Mouse (Mus musculus) T-helper 1 cell (primary cell): Measurements from ENCODE around the gene Insig1.

ENCODE experiments used
- in situ Hi-C: fragments of 300-600 bp; cut with MboI, MseI; formaldehyde crosslinking; loops from one replicate; pipeline ENCODE4 v1.15.1; 2025; ENCODE audit warnings: high pct_unique_total_duplicates

The Insig1 gene

DNA sequence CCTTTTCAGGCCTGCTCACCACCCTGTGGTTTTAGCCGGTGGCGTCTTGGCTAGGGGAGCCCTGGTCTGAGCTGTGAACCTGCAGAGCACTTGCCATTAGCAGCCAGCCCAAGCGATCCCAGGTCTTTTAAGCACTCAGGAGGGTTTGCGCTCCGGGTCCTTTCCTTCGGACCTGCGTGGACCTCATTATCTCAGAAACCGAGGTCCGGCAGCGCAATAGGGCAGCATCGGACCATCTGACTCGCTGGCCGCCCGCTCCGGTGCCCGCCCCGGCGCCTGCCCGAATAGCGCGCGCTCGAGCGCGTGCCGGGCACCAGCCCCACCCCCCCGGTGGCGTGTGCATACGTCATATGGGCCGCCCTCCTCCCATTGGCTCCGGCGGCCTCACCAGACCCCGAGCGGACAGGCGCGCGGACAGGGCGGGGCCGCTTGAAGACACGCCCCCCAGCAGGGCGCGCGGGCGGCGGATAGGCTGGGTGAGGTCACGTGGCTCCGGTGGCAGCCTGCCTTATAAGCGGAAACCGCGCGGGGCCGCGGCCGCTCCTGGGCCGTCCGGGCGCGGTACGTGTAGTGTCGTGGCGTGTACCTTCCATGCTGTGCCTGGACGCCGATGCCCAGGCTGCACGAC lies at the start of gene Insig1:
TSS of gene Insig1 (plus strand) at position 536 of the 628 bp plus-strand sequence.
- in situ Hi-C loops: no loop called here

DNA sequence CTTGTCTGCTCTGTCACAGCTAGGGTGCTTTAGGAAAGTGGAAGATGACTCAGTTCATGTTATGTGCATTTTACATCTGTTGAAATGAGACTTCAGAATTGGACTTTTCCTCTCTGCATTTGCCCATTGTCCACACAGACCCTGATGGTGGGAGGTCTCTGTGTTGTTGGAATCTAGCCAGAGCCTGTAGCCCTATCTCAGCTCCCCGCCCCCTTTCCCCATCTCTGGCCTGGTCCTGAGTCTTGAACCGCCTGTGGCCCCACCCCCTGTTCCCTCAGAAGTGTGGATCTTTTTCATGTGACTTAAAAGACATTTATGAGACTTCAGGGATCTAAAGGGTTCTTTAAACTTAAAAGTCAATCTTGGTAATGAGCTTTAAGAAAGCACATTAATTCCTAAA lies 47.7 kb upstream of the Insig1 start:
- in situ Hi-C loops: no loop called here

DNA sequence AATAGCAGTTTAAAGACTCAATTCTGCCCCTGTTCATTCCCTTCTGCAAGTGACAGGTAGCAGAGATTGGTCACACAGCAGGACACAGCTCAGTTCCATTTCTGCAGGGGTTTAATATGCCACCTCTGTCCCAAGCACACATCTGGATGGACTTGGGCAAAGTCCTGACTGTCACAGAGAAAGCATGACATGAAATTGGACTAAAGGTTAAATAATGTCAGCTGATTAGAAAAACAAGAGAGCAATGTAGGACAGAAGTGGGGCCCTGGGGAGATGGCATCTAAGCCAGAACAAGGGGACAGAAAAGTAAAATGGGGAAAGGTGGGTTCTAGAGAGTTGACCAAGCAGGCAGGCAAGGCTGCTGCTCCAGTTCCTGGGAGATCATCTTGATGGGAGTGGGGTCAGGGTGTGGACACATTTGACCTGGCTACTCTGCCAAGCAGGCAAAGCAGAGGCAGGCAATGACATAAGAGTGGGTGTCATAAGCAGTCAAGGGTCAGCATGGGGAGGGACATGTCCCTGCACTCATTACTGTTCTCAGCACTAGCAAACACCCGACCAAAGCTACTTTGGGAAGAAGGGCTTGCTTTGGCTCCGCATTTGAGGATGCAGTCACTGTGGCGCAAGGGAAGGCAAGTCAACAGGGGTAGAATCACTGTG lies 39.5 kb upstream of the Insig1 start:
- in situ Hi-C loops: no loop called here

DNA sequence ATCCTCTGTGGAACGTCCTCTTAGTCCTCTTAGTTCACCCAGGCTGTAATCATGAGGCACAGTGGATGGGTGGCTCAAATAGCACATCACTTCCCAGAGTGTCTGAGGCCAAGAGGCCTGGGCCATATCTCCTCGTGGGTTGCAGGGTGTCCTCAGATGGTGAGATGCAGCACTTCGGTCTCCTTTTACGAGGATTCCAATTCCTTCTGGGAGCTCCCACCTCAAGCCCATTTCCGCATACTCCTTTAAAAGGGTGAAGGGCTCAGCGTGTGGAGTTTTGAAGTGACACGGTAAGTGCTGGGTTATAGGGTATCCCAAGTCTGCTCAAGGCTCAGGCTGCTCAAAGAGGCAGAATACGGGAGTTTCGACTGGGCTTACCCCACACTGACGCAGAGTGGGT lies 38.3 kb upstream of the Insig1 start:
- in situ Hi-C loops: no loop called here

DNA sequence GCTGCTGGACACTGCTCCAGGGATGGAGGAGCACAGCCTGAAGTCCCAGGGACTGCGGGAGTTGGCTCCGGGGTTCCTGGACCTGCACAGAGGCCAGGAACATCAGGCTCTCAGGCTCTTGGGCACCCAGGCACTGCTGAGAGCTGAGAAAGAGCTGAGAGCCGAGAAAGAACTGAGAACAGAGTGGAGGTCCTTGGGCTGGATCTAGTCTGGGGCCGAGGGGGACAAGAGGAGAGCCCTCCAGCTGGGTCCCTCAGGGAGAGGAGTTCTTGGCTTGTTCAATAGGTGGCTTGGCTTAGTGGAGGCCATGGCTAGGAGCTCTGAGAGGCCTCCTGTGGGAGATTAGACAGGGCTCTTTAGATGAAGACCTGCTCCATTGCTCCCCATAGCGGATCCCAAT lies 37.9 kb upstream of the Insig1 start:
- in situ Hi-C loops: no loop called here

DNA sequence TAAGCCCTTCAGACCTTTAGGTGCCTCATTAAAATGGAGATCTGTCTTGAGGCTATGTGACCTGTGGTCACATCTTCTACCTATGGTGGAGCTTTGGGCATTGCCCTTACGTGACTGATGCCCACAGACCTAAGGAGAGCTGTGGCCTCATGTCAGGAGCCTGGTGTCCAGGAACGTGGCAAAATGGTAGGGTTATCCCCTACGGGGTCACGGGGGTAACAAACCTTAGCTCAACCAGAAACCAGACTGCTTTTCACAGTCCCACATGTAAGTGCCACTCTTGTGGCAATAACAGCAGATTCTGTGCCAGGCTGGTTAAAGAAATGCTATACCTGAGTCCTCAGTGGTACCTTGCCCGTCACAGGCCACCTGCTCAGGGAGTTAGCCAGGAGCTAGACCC lies 37.3 kb upstream of the Insig1 start:
- in situ Hi-C loops: no loop called here

DNA sequence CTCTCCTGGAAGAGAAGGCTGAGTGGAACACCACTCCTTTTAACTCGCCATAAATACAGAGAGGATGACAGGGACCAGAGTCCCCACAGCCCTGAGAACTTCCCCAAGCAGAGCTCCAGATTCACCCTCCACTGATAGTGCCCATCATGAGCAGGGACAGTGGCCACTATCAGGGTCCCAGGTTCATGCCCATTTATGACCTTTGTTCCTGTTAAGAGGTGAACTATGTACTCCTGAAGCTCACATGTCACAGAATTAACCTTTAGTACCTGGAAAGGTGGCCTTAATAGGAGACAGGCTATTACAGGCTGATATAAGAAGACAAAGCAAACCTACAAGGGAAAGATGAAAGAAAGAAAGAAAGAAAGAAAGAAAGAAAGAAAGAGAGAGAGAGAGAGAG lies 35.2 kb upstream of the Insig1 start:
- in situ Hi-C loops: no loop called here

DNA sequence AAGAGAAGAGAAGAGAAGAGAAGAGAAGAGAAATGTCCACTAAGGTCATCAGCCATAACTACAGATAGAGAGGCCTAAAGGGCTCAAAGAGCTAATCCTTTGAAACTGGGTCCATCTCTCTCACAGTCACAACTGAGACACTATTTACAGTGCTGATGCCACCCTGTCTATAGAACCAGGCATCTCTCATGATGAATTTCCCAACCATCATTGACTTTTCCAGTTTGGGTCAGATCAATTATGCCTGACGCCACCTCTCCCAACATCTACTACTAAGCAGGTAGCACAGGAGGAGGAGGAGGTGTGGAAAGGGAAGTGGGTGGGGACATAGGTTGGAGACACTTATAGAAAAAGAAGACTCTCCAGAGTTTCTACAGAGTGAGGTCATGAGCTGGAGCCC lies 34.6 kb upstream of the Insig1 start:
- in situ Hi-C loops: no loop called here

DNA sequence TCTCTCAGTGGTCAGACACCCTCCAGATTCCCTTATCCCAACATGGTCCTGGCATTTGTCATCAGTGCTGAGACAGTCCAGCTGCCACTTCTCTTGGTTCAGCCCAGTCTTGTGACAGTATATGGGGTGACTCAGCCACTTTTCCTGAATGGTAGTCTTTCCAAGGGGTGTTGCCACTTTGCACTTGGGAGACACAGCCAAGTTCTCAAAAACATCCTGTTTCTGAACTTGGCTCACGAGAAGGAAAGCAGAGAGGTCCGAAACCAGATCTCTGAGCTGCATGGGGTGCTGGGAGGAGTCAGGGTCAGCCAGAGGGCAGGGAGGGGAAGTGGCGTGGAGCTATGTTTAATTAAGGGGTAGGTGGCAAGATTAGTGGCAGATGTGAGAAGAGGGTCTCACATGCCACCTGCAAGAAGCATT lies 34.0 kb upstream of the Insig1 start:
- in situ Hi-C loops: no loop called here

DNA sequence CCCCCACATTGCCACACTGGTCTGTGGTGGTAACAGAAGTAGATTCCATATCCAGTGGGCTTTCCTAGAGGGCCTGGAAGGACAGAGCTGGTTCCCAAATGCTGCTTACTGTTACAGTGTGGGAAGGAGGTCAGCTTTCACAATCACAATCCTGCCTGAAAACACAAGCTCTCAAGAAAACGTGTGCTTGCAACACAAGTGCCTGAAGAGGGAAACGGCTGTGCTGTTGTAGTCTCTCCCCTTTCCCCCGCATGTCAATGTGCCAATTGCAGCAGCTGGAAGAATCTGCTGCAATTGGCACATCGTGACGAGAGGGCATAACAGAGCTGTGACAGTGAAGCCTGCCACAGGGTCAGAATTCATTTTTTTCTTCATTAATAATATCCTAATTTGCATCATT lies 33.5 kb upstream of the Insig1 start:
- in situ Hi-C loops: no loop called here

DNA sequence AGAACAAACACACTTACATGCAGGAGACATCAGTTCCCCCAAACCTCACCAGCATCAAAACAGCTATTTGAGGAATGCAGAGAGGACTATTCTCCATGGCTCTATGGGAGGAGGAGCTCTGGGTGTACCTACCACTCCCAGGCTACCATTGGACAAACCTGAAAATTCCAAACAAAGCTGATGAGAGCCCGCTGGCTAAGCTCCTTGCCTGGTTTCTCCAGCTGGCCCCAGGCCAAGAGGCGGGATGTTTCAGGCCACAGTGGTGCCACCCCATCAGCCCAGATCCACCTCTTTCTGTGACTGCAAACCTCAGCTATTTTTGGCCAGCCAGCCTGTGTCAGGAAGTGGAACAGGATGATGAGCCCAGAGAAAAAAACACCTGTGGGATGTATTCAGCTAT lies 33.0 kb upstream of the Insig1 start:
- in situ Hi-C loops: no loop called here

DNA sequence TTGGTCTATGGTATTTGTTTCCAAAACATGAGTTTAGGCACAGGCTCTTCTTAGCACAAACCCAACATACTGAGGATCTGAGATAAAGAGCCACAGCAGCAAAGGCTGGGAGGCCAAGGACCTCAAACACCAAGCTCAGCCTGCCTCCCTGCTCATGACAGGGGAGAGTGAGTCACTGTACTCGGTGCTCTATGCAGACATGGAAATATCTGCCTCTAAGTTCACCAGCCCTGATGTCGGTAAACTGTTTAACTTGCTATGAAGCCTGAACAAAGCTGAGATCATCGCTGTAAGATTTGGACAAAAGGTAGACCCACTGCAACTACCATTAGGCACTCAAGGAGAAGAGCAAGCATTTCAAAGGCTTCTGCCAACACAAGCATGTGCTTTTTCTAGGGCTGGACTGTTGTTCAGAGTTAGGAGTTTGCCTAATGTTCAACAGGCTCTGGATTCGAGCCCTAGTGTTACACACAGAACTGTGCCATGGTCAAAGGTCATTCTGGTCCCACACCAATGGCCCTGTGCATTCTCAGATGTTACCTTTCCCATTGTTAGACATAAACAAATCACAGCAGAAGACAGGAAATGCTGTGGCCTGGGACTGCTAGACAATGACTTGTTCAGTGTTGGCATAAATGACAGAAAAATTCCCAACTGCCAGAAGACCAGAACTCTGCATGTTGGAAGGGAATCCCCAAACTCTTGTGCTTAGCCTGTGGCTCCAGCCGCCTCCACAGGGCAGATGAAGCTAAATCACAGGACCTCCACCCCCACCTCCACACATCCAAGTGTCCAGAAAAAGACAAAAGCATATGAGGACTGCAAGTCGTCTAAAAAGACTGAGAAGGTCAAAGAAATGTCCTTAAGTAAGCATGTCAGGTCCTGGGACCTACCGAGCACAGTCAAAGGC lies 31.2 kb upstream of the Insig1 start:
- in situ Hi-C loops: no loop called here

DNA sequence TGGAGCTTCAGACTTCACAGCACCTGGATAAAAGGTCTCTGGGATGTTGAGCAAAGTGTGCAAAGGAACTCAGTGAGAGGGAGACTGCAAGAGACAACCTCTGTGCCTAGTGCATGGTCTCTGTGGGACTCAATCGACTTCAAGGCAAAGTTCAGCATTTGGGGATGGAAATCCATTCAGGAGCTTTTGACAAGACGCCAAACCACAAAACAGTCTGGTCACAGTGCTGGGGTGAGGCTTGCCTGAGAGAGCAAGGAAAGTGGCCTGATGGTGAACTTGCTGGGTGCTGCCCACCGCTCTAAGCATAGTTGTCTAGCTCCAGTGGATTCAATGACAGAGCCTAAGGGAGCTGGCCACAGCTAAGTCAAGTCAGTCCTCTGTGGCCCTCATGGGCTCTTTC lies 30.4 kb upstream of the Insig1 start:
- in situ Hi-C loops: no loop called here

DNA sequence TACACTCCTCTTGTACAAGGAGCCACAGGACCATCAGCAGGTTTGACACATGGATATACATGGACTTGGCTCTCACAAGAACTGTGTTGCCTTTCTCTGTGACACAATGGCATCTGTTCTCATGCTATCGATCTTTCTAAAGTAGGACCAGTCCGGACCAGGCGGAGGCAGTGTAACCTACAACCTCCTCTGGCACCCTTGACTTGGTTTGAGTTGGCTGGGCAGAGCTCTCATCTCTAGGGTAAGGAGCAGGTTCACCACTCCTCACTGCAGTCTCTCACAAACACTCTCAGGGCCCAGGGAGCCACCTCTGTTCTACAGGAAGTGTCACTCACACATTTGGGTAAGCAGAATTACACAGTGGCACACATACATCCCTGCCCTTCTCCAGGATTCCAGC lies 29.1 kb upstream of the Insig1 start:
- in situ Hi-C loops: no loop called here

DNA sequence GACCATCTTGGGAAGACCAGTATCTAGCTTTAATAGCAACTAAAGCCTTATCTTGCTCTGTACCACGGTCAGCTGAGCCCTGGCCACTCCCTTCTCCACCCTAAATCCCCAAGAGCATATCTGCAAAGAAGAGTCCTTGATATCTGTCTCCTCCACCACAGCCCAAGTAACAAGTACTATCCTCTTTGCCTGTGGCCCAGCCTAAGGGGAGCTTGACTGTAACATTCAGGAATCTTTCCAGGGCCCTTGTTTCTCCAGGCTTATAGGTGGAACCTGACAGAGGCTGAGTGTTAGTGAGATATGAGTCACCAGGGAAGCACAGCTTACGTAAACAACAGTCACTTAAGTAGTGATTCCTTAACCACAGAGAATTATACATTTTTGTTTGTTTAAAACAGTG lies 28.4 kb upstream of the Insig1 start:
- in situ Hi-C loops: no loop called here

DNA sequence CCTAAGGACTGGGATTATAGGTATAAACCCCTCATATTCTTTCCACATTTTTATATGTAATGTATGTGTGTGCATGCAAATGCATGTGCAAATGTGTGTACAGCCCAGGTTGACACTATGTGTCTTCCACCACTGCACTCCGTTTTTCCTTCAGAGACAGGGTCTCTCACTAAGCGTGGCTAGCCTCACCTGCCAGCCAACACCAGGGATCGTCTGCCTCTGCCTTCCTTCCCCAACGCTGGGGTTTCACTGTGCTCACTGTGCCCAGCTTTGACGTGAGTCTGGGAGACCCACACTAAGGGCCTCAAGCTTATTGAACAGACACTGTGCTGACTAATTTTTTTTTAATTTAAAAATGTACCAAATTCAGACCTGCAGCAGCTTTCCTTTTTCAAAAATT lies 27.8 kb upstream of the Insig1 start:
- in situ Hi-C loops: no loop called here

DNA sequence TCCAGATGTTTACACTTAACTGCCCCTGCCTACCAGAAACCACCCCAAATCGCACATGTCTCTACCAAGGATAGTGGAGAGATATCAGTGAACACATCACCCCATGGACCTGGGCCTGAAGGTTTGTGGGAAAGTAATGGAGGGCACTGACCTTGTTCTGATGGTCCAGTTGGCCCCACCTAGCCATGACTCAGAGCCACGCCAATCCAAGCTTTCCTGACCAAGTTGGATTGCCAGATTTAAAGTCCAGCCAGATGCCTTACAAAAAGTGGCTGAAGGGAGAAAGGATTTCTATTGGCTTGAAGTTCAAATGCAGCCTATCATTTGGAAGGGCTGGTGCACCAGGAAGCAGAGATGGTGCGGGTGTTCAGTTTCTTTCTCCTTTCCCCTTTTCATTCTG lies 24.2 kb upstream of the Insig1 start:
- in situ Hi-C loops: no loop called here

DNA sequence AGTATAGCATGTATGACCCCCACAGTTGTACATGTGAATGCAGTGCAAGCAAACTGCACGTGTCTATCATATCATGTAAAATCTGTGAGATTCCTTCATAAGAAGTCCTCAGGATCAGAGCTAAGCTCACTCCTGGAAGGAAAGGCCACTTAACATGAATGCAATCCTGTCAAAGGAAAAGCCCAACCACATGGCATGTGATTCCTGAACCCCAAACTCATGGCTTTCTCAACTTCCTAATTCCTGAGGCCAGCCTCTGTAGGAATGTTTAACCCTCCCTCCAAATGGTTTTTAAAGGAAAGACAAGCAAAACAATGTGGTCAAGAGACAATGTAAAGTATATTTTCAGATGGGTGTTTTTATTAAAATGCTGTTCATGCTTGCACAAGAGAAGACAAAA lies 23.2 kb upstream of the Insig1 start:
- in situ Hi-C loops: no loop called here

DNA sequence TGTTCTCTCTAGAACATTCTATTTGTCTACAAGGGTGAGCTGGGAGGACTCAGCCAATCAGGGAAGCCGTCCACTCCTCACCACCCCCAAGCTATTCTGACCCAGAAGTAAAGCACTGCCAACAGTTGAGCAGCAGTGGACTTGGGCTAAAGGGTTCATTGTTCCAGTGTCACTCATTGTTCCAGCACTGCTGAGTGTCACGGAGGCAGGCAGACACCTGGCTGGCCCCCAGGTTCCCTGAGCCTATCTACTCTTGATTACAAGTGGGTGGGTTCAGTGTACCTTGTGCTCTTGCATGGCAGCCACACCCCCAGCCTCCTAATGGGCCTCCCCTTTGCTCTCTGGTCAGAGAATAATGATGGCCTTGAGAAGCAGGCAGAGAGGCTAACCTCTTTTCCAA lies 15.7 kb upstream of the Insig1 start:
- in situ Hi-C loops: no loop called here

DNA sequence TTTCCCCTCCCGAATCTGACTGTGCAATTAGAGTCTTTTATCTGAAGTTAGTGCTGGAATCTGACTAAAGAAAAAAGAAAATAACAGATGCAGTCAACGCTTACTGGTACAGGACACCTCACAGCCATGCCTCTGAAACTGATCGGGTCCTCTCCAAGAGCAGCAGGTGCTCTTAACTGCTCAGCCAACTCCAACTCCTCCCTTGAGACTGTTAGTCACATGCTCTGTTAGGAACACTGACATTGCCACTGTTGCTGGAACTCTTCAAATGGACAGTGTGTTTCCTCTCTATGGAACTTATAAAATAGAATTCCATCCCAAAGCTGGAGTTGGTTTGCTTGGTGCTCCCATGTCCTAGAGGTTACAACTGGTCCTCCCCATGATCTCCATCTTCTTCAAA lies 14.3 kb upstream of the Insig1 start:
- in situ Hi-C loops: no loop called here

DNA sequence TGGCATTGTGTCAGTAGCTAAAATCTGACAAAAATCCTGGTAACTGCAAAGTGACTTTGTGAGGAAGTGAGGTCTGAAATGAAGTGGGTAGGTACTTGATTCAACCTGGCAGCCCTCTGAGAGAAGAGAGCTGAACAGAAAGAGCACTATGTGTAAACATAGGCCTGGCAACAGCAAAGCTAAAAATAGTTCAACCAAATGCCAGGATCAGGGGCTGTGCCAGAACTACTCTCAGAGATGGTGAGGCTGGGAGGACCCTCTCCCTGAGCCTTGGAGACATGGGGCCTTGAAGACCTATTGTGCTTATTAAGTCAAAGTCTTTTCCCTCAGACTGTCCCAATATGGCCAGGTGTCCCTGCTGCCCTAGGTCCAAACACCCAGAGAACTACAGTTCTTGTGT lies 10.7 kb upstream of the Insig1 start:
- in situ Hi-C loops: no loop called here

DNA sequence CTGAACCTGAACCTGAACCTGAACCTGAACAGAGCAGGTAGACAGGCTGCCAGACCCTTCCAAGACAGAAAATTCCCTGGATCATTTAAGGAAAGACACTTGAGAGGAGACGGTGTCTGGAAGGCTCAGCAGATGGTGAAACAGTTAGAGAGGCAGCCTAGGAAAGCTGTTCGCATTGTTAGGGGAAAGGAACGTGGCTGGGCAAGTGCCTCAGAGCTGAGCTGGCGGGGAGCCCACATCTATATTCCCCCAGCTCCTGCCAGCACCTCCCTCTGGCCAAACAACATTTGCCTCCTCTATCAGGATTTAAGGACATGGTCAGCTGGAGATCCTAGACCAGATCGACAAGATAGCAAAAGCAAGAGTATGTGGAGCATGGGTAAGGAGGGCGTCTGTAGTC lies 10.2 kb upstream of the Insig1 start:
- in situ Hi-C loops: no loop called here
